Mouse (Mus musculus) adipose tissue, adult 10 weeks (tissue): ENCODE measurements around the gene Neo1. TPM values are rescaled to one million over a fixed set of nuclear protein-coding genes. Genes with fewer than 3 reads are reported as not detected.

Experiments
- polyA plus RNA-seq: library from polyadenylated mRNA; stranded (reverse); fragments of 350-450 nt; fragmentation: Illumina TruSeq; extraction: RNeasy Lipid Tissue Mini Kit (QIAGEN cat#74804); gene quantifications from one replicate; pipeline ENCODE4 v1.2.3, GENCODE M21; 2014; ENCODE audit warnings: low read depth, low replicate concordance

Gene Neo1
- 21.6 TPM for polyA plus RNA-seq

GRCm38 (mm10) chr9:59036159-59036731 is at the start of gene Neo1:
Gene Neo1, minus strand, starts transcription at chr9:59036441.

Other genes starting within 250 kb of the Neo1 start
- 4.1 TPM for gene Hcn4, start 213.0 kb downstream of the Neo1 start, polyA plus RNA-seq